Mouse (Mus musculus): ENCODE measurements around the gene Gja5. TPM values are rescaled to one million over a fixed set of nuclear protein-coding genes. Genes with fewer than 3 reads are reported as not detected.

The Gja5 gene
- 37.5 and 42.5 TPM in 2 replicates for polyA plus RNA-seq (2012; rRNA removed)

- Histone ChIP-seq H3K4me1 (ENCODE audit: control insufficient read depth, insufficient read depth, low read length) (no peaks in the 10 kb centered on the region; the same call in 1 of the 2 replicates), H3K4me3 (replicated peaks; ENCODE audit: extremely low read depth, low read depth, low read length) (peak within 1 kb of the TSS; percentile 76)
- no peak for TF ChIP-seq POLR2A (IDR thresholded peaks at IDR 0.05; ENCODE audit: borderline replicate concordance, extremely low read depth, low read depth, low read length)
- WGBS: 13% methylated on average over 14 of the region's 14 CpGs
- DNase-seq: no peak
These were observed at the start of gene Gja5 for GRCm38 (mm10) chr3:96904393-96904792. Gene Gja5, plus strand, starts transcription at chr3:96904693.

- H3K4me3 ChIP-seq (replicated peaks; ENCODE audit: extremely low read depth, low read depth, low read length): no peak overlapping the region
- H3K4me1 ChIP-seq (ENCODE audit: control insufficient read depth, insufficient read depth, low read length): no peaks in the 10 kb centered on the region
- 77% methylated on average over 3 of the region's 3 CpGs for WGBS
- no peak for DNase-seq
- no peak for TF ChIP-seq POLR2A (IDR thresholded peaks at IDR 0.05; ENCODE audit: borderline replicate concordance, extremely low read depth, low read depth, low read length)
- TF ChIP-seq CTCF (IDR thresholded peaks at IDR 0.05; ENCODE audit: insufficient read depth, low read length): no peak
These were observed 48.7 kb upstream of the Gja5 start for GRCm38 (mm10) chr3:96855833-96856232.

GRCm38 (mm10) chr3:96860498-96860897, 44.0 kb upstream of the Gja5 start:
- Histone ChIP-seq H3K4me3 (replicated peaks; ENCODE audit: extremely low read depth, low read depth, low read length) (no peak overlapping the region), H3K4me1 (ENCODE audit: control insufficient read depth, insufficient read depth, low read length) (no peaks in the 10 kb centered on the region)
- TF ChIP-seq POLR2A (IDR thresholded peaks at IDR 0.05; ENCODE audit: borderline replicate concordance, extremely low read depth, low read depth, low read length) (no peak), CTCF (IDR thresholded peaks at IDR 0.05; ENCODE audit: insufficient read depth, low read length) (no peak)
- no peak for DNase-seq
- 92% methylated on average over 5 of the region's 5 CpGs for WGBS

- Histone ChIP-seq H3K4me1 (ENCODE audit: control insufficient read depth, insufficient read depth, low read length) (no peaks in the 10 kb centered on the region), H3K4me3 (replicated peaks; ENCODE audit: extremely low read depth, low read depth, low read length) (no peak overlapping the region)
- WGBS: 87% methylated on average over 3 of the region's 3 CpGs
- no peak for TF ChIP-seq CTCF (IDR thresholded peaks at IDR 0.05; ENCODE audit: insufficient read depth, low read length)
- no peak for TF ChIP-seq POLR2A (IDR thresholded peaks at IDR 0.05; ENCODE audit: borderline replicate concordance, extremely low read depth, low read depth, low read length)
- no peak for DNase-seq
These were observed 36.6 kb upstream of the Gja5 start for GRCm38 (mm10) chr3:96867863-96868262.

GRCm38 (mm10) chr3:96868566-96868965, 35.9 kb upstream of the Gja5 start:
- no peaks in the 10 kb centered on the region for H3K4me1 ChIP-seq (ENCODE audit: control insufficient read depth, insufficient read depth, low read length)
- 96% methylated on average over 8 of the region's 8 CpGs for WGBS
- H3K4me3 ChIP-seq (replicated peaks; ENCODE audit: extremely low read depth, low read depth, low read length): no peak overlapping the region
- TF ChIP-seq CTCF (IDR thresholded peaks at IDR 0.05; ENCODE audit: insufficient read depth, low read length) (no peak), POLR2A (IDR thresholded peaks at IDR 0.05; ENCODE audit: borderline replicate concordance, extremely low read depth, low read depth, low read length) (no peak)
- no peak for DNase-seq

GRCm38 (mm10) chr3:96869091-96869490, 35.4 kb upstream of the Gja5 start:
- H3K4me3 ChIP-seq (replicated peaks; ENCODE audit: extremely low read depth, low read depth, low read length): no peak overlapping the region
- no peaks in the 10 kb centered on the region for H3K4me1 ChIP-seq (ENCODE audit: control insufficient read depth, insufficient read depth, low read length)
- DNase-seq: no peak
- TF ChIP-seq CTCF (IDR thresholded peaks at IDR 0.05; ENCODE audit: insufficient read depth, low read length): no peak
- TF ChIP-seq POLR2A (IDR thresholded peaks at IDR 0.05; ENCODE audit: borderline replicate concordance, extremely low read depth, low read depth, low read length): no peak
- WGBS: 95% methylated on average over 7 of the region's 7 CpGs

- DNase-seq: no peak
- no peaks in the 10 kb centered on the region for H3K4me1 ChIP-seq (ENCODE audit: control insufficient read depth, insufficient read depth, low read length)
- H3K4me3 ChIP-seq (replicated peaks; ENCODE audit: extremely low read depth, low read depth, low read length): no peak overlapping the region
- WGBS: 88% methylated on average over 2 of the region's 2 CpGs
- TF ChIP-seq POLR2A (IDR thresholded peaks at IDR 0.05; ENCODE audit: borderline replicate concordance, extremely low read depth, low read depth, low read length) (no peak), CTCF (IDR thresholded peaks at IDR 0.05; ENCODE audit: insufficient read depth, low read length) (no peak)
These were observed 34.2 kb upstream of the Gja5 start for GRCm38 (mm10) chr3:96870270-96870669.

GRCm38 (mm10) chr3:96871070-96871469, 33.4 kb upstream of the Gja5 start:
- TF ChIP-seq CTCF (IDR thresholded peaks at IDR 0.05; ENCODE audit: insufficient read depth, low read length) (no peak), POLR2A (IDR thresholded peaks at IDR 0.05; ENCODE audit: borderline replicate concordance, extremely low read depth, low read depth, low read length) (no peak)
- DNase-seq: no peak
- Histone ChIP-seq H3K4me3 (replicated peaks; ENCODE audit: extremely low read depth, low read depth, low read length) (no peak overlapping the region), H3K4me1 (ENCODE audit: control insufficient read depth, insufficient read depth, low read length) (no peaks in the 10 kb centered on the region)
- WGBS: 89% methylated on average over 8 of the region's 8 CpGs

GRCm38 (mm10) chr3:96872501-96872900, 32.0 kb upstream of the Gja5 start:
- 95% methylated on average over 8 of the region's 8 CpGs for whole genome bisulfite sequencing
- TF ChIP-seq CTCF (IDR thresholded peaks at IDR 0.05; ENCODE audit: insufficient read depth, low read length) (no peak), POLR2A (IDR thresholded peaks at IDR 0.05; ENCODE audit: borderline replicate concordance, extremely low read depth, low read depth, low read length) (no peak)
- Histone ChIP-seq H3K4me3 (replicated peaks; ENCODE audit: extremely low read depth, low read depth, low read length) (no peak overlapping the region), H3K4me1 (ENCODE audit: control insufficient read depth, insufficient read depth, low read length) (no peaks in the 10 kb centered on the region)
- DNase-seq: no peak

GRCm38 (mm10) chr3:96874808-96875571, 29.5 kb upstream of the Gja5 start:
- Histone ChIP-seq H3K4me1 (ENCODE audit: control insufficient read depth, insufficient read depth, low read length) (no peaks in the 10 kb centered on the region), H3K4me3 (replicated peaks; ENCODE audit: extremely low read depth, low read depth, low read length) (no peak overlapping the region)
- 45% methylated on average over 7 of the region's 7 CpGs for WGBS
- no peak for DNase-seq
- no peak for TF ChIP-seq CTCF (IDR thresholded peaks at IDR 0.05; ENCODE audit: insufficient read depth, low read length)
- TF ChIP-seq POLR2A (IDR thresholded peaks at IDR 0.05; ENCODE audit: borderline replicate concordance, extremely low read depth, low read depth, low read length): no peak

All from lung, adult 2 months (tissue).